Mouse (Mus musculus): ENCODE data around the gene Sap25. TPM values are rescaled to one million over a fixed set of nuclear protein-coding genes. Genes with fewer than 3 reads are reported as not detected.
A peak's percentile ranks its signal among the peaks of the same experiment; 100 is the strongest.

Sap25 gene
- polyA plus RNA-seq (2012; rRNA removed), result 86.6 and 155 TPM in 2 replicates

- Histone ChIP-seq H3K27me3 (ENCODE audit: control insufficient read depth, insufficient read depth, low read length) (no peaks in the 10 kb centered on the region), H3K36me3 (ENCODE audit: control insufficient read depth, insufficient read depth, low read length) (peaks cover 64% of the 10 kb centered on the region), H3K4me3 (ENCODE audit: low read depth, low read length) (no peak within 1 kb of the TSS), H3K27ac (ENCODE audit: insufficient read depth, low read depth, low read length) (no peak within 1 kb of the TSS), H3K4me1 (ENCODE audit: control insufficient read depth, insufficient read depth, insufficient read length, low read length) (peaks cover 6% of the 10 kb centered on the region)
- 82% methylated on average over 19 of the region's 19 CpGs for WGBS
- peak; percentile 38; the same call in 1 of the 2 replicates for TF ChIP-seq CTCF (IDR thresholded peaks at IDR 0.05; ENCODE audit: extremely low read depth, insufficient read length, insufficient replicate concordance, low read depth, low read length)
- TF ChIP-seq POLR2A (IDR thresholded peaks at IDR 0.05; ENCODE audit: low read depth, low read length), result 0 out of 2 replicates have a peak, but pooled peaks have one; percentile 2
Measured at GRCm38 (mm10) chr5:137641054-137641453, at the start of gene Sap25. TSS of gene Sap25 (plus strand) at chr5:137641334.

DNA sequence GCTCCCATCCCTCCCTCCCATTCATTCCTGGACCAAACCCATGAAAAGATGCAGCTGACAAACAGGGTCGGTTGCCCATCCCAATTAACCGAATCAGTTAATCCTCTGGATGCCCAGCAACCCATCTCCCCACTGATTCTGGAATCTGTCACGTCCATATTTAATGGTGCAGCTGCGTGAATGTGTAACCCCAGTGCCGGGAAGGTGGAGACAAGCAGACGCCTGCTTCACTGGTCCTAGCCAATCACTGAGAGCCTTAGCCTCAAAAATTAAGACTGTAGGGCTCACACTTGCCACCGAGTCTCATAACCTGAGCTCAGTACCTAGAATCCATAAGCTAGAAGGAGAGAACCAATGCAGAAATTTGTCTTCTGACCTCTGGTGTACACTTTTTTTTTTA, 45.2 kb upstream of the Sap25 start:
- TF ChIP-seq POLR2A (IDR thresholded peaks at IDR 0.05; ENCODE audit: low read depth, low read length), result no peak
- no peak for TF ChIP-seq CTCF (IDR thresholded peaks at IDR 0.05; ENCODE audit: extremely low read depth, insufficient read length, insufficient replicate concordance, low read depth, low read length)
- H3K36me3 ChIP-seq (ENCODE audit: control insufficient read depth, insufficient read depth, low read length), result no peaks in the 10 kb centered on the region
- no peak overlapping the region for H3K27ac ChIP-seq (ENCODE audit: insufficient read depth, low read depth, low read length)
- H3K4me3 ChIP-seq (ENCODE audit: low read depth, low read length), result no peak overlapping the region
- 84% methylated on average over 7 of the region's 7 CpGs for WGBS
- H3K4me1 ChIP-seq (ENCODE audit: control insufficient read depth, insufficient read depth, insufficient read length, low read length), result peaks cover 8% of the 10 kb centered on the region
- H3K27me3 ChIP-seq (ENCODE audit: control insufficient read depth, insufficient read depth, low read length), result no peaks in the 10 kb centered on the region

DNA sequence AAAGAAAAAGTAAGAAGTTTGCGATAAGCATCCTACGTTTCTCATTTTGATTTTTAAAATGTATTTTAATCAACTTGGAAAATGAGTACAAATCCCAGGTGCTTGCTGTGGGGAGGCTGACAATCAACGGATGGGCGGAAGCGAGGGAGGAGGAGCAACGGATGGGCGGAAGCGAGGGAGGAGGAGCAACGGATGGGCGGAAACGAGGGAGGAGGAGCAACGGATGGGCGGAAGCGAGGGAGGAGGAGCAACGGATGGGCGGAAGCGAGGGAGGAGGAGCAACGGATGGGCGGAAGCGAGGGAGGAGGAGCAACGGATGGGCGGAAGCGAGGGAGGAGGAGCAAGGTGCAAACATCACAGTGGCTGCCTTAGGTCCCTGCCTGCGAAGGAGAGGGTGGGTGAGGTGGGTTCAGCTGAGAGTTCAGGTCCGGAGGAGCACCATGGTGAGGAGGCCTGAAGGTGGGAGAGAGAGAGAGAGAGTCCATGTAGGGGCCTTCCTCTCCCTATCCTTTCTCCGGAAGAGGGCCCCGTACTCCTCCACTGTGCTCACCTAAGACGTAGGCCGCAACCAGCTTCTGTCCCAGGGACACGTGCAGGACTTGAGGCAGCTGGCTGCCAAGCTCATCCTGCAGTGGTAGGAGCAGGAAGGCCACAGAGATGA, 44.4 kb upstream of the Sap25 start:
- H3K36me3 ChIP-seq (ENCODE audit: control insufficient read depth, insufficient read depth, low read length), result no peaks in the 10 kb centered on the region
- H3K27me3 ChIP-seq (ENCODE audit: control insufficient read depth, insufficient read depth, low read length), result no peaks in the 10 kb centered on the region
- peaks cover 8% of the 10 kb centered on the region for H3K4me1 ChIP-seq (ENCODE audit: control insufficient read depth, insufficient read depth, insufficient read length, low read length)
- 69% methylated on average over 28 of the region's 30 CpGs for WGBS
- no peak overlapping the region for H3K27ac ChIP-seq (ENCODE audit: insufficient read depth, low read depth, low read length)
- TF ChIP-seq CTCF (IDR thresholded peaks at IDR 0.05; ENCODE audit: extremely low read depth, insufficient read length, insufficient replicate concordance, low read depth, low read length) (no peak), POLR2A (IDR thresholded peaks at IDR 0.05; ENCODE audit: low read depth, low read length) (no peak)
- H3K4me3 ChIP-seq (ENCODE audit: low read depth, low read length), result peak overlapping the region; percentile 21

- 90% methylated on average over 6 of the region's 6 CpGs for WGBS
- H3K27ac ChIP-seq (ENCODE audit: insufficient read depth, low read depth, low read length), result no peak overlapping the region
- H3K27me3 ChIP-seq (ENCODE audit: control insufficient read depth, insufficient read depth, low read length), result no peaks in the 10 kb centered on the region
- H3K36me3 ChIP-seq (ENCODE audit: control insufficient read depth, insufficient read depth, low read length), result no peaks in the 10 kb centered on the region
- no peak for TF ChIP-seq CTCF (IDR thresholded peaks at IDR 0.05; ENCODE audit: extremely low read depth, insufficient read length, insufficient replicate concordance, low read depth, low read length)
- no peak for TF ChIP-seq POLR2A (IDR thresholded peaks at IDR 0.05; ENCODE audit: low read depth, low read length)
- no peak overlapping the region for H3K4me3 ChIP-seq (ENCODE audit: low read depth, low read length)
- H3K4me1 ChIP-seq (ENCODE audit: control insufficient read depth, insufficient read depth, insufficient read length, low read length), result peaks cover 12% of the 10 kb centered on the region
Measured at GRCm38 (mm10) chr5:137597625-137598024, 43.5 kb upstream of the Sap25 start.

DNA sequence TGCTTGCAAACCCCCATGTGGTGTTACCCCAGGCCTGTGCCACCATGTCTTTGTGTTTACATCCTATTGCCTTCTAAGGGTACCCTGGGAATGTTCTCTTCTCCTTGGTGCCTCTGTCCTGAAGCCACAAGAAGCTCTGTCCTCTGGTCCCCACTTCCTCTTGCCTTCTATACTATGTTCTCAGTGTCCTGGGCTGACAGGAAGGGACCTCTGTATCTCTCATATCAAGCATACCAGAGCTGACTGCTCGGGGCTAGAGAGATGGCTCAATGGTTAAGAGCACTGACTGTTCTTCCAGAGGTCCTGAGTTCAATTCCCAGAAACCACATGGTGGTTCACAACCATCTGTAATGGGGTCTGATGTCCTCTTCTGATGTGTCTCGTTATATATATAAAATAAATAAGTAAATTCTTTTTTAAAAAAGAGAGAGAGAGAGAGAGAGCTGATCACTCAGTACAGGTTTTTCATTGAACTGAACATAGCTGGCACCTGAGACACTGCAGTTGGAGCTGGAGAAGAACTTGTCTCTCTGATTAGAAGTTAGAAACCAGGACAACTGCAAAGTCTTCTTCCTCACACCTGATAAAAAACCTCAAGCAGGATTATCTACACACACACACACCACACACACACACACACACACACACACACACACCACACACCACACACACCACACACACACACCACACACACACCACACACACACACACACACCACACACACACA, 42.9 kb upstream of the Sap25 start:
- H3K27ac ChIP-seq (ENCODE audit: insufficient read depth, low read depth, low read length), result no peak overlapping the region

GRCm38 (mm10) chr5:137599600-137599999, 41.5 kb upstream of the Sap25 start:
- TF ChIP-seq CTCF (IDR thresholded peaks at IDR 0.05; ENCODE audit: extremely low read depth, insufficient read length, insufficient replicate concordance, low read depth, low read length), result no peak
- no peak for TF ChIP-seq POLR2A (IDR thresholded peaks at IDR 0.05; ENCODE audit: low read depth, low read length)
- H3K27ac ChIP-seq (ENCODE audit: insufficient read depth, low read depth, low read length), result no peak overlapping the region
- no peaks in the 10 kb centered on the region for H3K27me3 ChIP-seq (ENCODE audit: control insufficient read depth, insufficient read depth, low read length)
- peaks cover 13% of the 10 kb centered on the region for H3K4me1 ChIP-seq (ENCODE audit: control insufficient read depth, insufficient read depth, insufficient read length, low read length)
- 73% methylated on average over 9 of the region's 9 CpGs for WGBS
- no peaks in the 10 kb centered on the region for H3K36me3 ChIP-seq (ENCODE audit: control insufficient read depth, insufficient read depth, low read length)
- peak overlapping the region; percentile 87 for H3K4me3 ChIP-seq (ENCODE audit: low read depth, low read length)

More for the DNA sequence above, 42.9 kb upstream of the Sap25 start:
- TF ChIP-seq CTCF (IDR thresholded peaks at IDR 0.05; ENCODE audit: extremely low read depth, insufficient read length, insufficient replicate concordance, low read depth, low read length) (no peak), POLR2A (IDR thresholded peaks at IDR 0.05; ENCODE audit: low read depth, low read length) (no peak)
- H3K27me3 ChIP-seq (ENCODE audit: control insufficient read depth, insufficient read depth, low read length), result no peaks in the 10 kb centered on the region
- no peaks in the 10 kb centered on the region for H3K36me3 ChIP-seq (ENCODE audit: control insufficient read depth, insufficient read depth, low read length)
- peaks cover 13% of the 10 kb centered on the region for H3K4me1 ChIP-seq (ENCODE audit: control insufficient read depth, insufficient read depth, insufficient read length, low read length)
- H3K4me3 ChIP-seq (ENCODE audit: low read depth, low read length), result no peak overlapping the region
- 69% methylated on average over 2 of the region's 2 CpGs for WGBS

GRCm38 (mm10) chr5:137600281-137600618, 40.9 kb upstream of the Sap25 start:
- WGBS, result 2% methylated on average over 19 of the region's 19 CpGs
- Histone ChIP-seq H3K4me3 (ENCODE audit: low read depth, low read length) (peak overlapping the region; percentile 87), H3K27me3 (ENCODE audit: control insufficient read depth, insufficient read depth, low read length) (no peaks in the 10 kb centered on the region), H3K27ac (ENCODE audit: insufficient read depth, low read depth, low read length) (no peak overlapping the region; the same call in 1 of the 2 replicates), H3K4me1 (ENCODE audit: control insufficient read depth, insufficient read depth, insufficient read length, low read length) (peaks cover 13% of the 10 kb centered on the region), H3K36me3 (ENCODE audit: control insufficient read depth, insufficient read depth, low read length) (peaks cover under 1% of the 10 kb centered on the region; the same call in 1 of the 2 replicates)
- TF ChIP-seq POLR2A (IDR thresholded peaks at IDR 0.05; ENCODE audit: low read depth, low read length), result no peak
- TF ChIP-seq CTCF (IDR thresholded peaks at IDR 0.05; ENCODE audit: extremely low read depth, insufficient read length, insufficient replicate concordance, low read depth, low read length), result no peak

Measured in small intestine, adult 2 months (tissue).